Mouse (Mus musculus) liver, embryonic 14.5 days (tissue): Measurements from ENCODE around the gene Dcbld1.

ENCODE experiments used
- CTCF ChIP-seq: IDR thresholded peaks from 2 replicates; pipeline ENCODE4 v1.5.1; 2016; ENCODE audit warnings: antibody characterized with exemption, low read depth, control low read depth
- EP300 ChIP-seq: IDR thresholded peaks from 2 replicates; pipeline ENCODE4 v1.6.1; 2016; ENCODE audit warnings: antibody characterized with exemption, low read depth

GRCm38 (mm10) chr10:52289261-52289660, 55.8 kb downstream of the Dcbld1 start:
- no peak for TF ChIP-seq CTCF
- no peak for TF ChIP-seq EP300
